Mouse (Mus musculus): Measurements from ENCODE around the gene Tmem119. TPM values are rescaled to one million over a fixed set of nuclear protein-coding genes. Genes with fewer than 3 reads are reported as not detected.

Gene Tmem119
- polyA plus RNA-seq, 1 experiment, result 59.9 TPM

GRCm38 (mm10) chr5:113755347-113756030 is 44.8 kb downstream of the Tmem119 start:
- no peak for DNase-seq
- TF ChIP-seq POLR2A (IDR thresholded peaks at IDR 0.05; ENCODE audit: borderline replicate concordance, extremely low read depth, low read depth, low read length), result no peak
- no peak for TF ChIP-seq CTCF (IDR thresholded peaks at IDR 0.05; ENCODE audit: insufficient read depth, low read length)
- no peak overlapping the region for H3K4me3 ChIP-seq (replicated peaks; ENCODE audit: extremely low read depth, low read depth, low read length)
- H3K4me1 ChIP-seq (ENCODE audit: control insufficient read depth, insufficient read depth, low read length), result no peaks in the 10 kb centered on the region
- WGBS, result 73% methylated on average over 15 of the region's 15 CpGs

- TF ChIP-seq POLR2A (IDR thresholded peaks at IDR 0.05; ENCODE audit: borderline replicate concordance, extremely low read depth, low read depth, low read length) (no peak), CTCF (IDR thresholded peaks at IDR 0.05; ENCODE audit: insufficient read depth, low read length) (no peak)
- Histone ChIP-seq H3K4me3 (replicated peaks; ENCODE audit: extremely low read depth, low read depth, low read length) (no peak overlapping the region), H3K4me1 (ENCODE audit: control insufficient read depth, insufficient read depth, low read length) (no peaks in the 10 kb centered on the region)
- WGBS, result 81% methylated on average over 9 of the region's 9 CpGs
- no peak for DNase-seq
These were observed 48.7 kb downstream of the Tmem119 start for GRCm38 (mm10) chr5:113751521-113752157.

DNA sequence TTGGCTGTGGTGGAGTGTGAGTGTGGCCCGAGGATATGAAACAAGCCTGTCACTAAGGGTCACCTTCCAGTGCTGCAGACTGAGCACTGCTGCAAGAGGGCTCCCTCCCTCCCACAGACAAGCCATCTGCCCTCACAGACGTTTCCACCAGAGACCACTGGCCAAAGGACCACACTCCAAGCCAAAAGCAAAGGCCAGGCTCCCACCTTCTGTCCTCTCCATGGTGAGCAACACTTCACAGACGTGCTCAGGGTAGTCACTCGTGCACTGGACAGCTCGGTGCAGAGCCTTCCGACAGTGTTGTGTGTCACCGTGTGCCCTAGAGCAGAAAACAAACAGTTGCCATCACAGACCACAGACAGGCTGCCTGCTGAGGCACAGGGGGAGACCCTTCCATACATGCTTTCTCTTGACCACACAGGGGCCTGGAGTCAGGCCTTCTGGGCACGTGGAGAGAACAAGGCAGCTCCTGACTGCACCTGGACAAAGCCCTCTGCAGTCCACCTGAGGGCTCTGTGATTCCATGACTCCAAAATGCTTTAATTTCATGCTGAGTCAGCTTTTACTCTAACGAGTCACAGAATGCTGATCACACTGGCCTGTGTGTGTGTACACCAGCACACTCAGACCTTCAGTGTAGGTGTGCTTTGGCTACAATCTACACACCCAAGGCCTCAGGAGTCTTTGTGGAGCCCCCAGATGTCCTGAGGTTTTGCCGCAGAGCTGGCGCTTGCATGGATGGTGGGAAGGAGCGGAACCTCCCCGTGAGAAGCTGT is 51.6 kb downstream of the Tmem119 start:
- DNase-seq, result no peak
- H3K4me1 ChIP-seq (ENCODE audit: control insufficient read depth, insufficient read depth, low read length), result no peaks in the 10 kb centered on the region
- WGBS, result 94% methylated on average over 13 of the region's 13 CpGs
- TF ChIP-seq POLR2A (IDR thresholded peaks at IDR 0.05; ENCODE audit: borderline replicate concordance, extremely low read depth, low read depth, low read length) (no peak), CTCF (IDR thresholded peaks at IDR 0.05; ENCODE audit: insufficient read depth, low read length) (no peak)
- H3K4me3 ChIP-seq (replicated peaks; ENCODE audit: extremely low read depth, low read depth, low read length), result no peak overlapping the region

DNA sequence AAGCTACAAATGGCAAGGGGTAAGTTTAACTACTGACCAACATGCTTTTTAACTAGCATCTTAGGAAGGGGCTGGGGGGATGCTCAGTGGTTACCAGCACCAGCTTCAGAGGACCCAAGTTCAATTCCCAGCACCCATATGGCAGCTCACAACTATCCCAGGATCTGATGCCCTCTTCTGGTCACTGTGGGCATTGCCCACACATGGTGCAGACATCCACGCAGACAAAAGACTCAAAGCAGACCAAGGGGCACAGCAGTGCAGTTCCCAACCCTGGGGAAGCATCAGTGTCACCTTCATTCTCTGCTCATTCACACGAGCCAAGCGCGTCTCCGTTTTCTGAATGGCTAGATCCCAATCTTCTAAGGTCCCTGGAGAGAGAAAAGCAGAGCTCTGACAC is 52.7 kb downstream of the Tmem119 start:
- 95% methylated on average over 5 of the region's 5 CpGs for WGBS
- H3K4me3 ChIP-seq (replicated peaks; ENCODE audit: extremely low read depth, low read depth, low read length), result no peak overlapping the region
- TF ChIP-seq CTCF (IDR thresholded peaks at IDR 0.05; ENCODE audit: insufficient read depth, low read length) (peak; percentile 15; the same call in 1 of the 2 replicates), POLR2A (IDR thresholded peaks at IDR 0.05; ENCODE audit: borderline replicate concordance, extremely low read depth, low read depth, low read length) (no peak)

More for the DNA sequence above, 52.7 kb downstream of the Tmem119 start:
- H3K4me1 ChIP-seq (ENCODE audit: control insufficient read depth, insufficient read depth, low read length), result no peaks in the 10 kb centered on the region
- DNase-seq, result no peak

Other genes starting within 250 kb of the Tmem119 start
- gene Cmklr1, start 150.1 kb downstream of the Tmem119 start, polyA plus RNA-seq (2012; rRNA removed), result 271 and 341 TPM in 2 replicates
- gene 1700069L16Rik, start 75.7 kb downstream of the Tmem119 start, polyA plus RNA-seq (2012; rRNA removed), result not detected in 2 replicates
- 10.6 and 10.7 TPM in 2 replicates for gene Ficd, start 64.7 kb downstream of the Tmem119 start, polyA plus RNA-seq (2012; rRNA removed)
- gene Sart3, start 28.0 kb downstream of the Tmem119 start, polyA plus RNA-seq (2012; rRNA removed), result 20.2 and 24.2 TPM in 2 replicates
- 115 and 118 TPM in 2 replicates for gene Iscu, start 27.8 kb downstream of the Tmem119 start, polyA plus RNA-seq (2012; rRNA removed)
- gene Selplg, start 32.1 kb upstream of the Tmem119 start, polyA plus RNA-seq (2012; rRNA removed), result 96.6 and 100 TPM in 2 replicates
- gene Coro1c, start 108.2 kb upstream of the Tmem119 start, polyA plus RNA-seq (2012; rRNA removed), result 86.7 and 104 TPM in 2 replicates
- gene Ssh1, start 193.4 kb upstream of the Tmem119 start, polyA plus RNA-seq (2012; rRNA removed), result 22.1 and 27.3 TPM in 2 replicates
- gene Dao, start 203.2 kb upstream of the Tmem119 start, polyA plus RNA-seq (2012; rRNA removed), result 0.05 and 0.17 TPM in 2 replicates

Measured in lung, adult 2 months (tissue).